Mouse (Mus musculus): Measurements from ENCODE around the gene Slc23a2. TPM values are rescaled to one million over a fixed set of nuclear protein-coding genes. Genes with fewer than 3 reads are reported as not detected.

The Slc23a2 gene
- polyA plus RNA-seq, 1 experiment from 2014 or later, result 11.8 TPM

DNA sequence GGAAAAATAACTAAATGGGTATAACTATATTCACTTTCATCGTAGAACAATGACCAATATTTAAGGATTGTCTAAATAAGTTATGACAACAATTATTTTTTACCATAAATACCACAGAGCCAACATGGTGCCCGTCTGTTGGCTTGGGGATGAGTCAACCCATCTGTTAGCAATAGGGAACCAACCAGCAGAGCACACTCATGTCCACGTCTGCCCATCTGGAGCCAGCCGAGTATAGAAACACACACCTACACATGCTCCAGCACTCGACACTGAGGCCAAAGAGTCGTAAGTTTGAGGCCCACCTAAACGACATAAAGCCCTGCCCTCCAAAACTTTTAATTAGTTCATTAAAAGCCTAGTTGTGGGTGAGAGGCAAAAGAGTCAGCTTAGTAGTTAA, 15.7 kb downstream of the Slc23a2 start:
- Histone ChIP-seq H3K27ac (no peak overlapping the region), H3K27me3 (ENCODE audit: insufficient read depth, poor library complexity, severe bottlenecking) (no peaks in the 10 kb centered on the region), H3K36me3 (no peaks in the 10 kb centered on the region), H3K4me1 (replicated peaks) (peaks cover 22% of the 10 kb centered on the region), H3K4me3 (no peak overlapping the region), H3K9me3 (no peaks in the 10 kb centered on the region)
- no peak for DNase-seq (ENCODE audit: low spot score)
- 91% methylated on average over 7 of the region's 7 CpGs for WGBS

DNA sequence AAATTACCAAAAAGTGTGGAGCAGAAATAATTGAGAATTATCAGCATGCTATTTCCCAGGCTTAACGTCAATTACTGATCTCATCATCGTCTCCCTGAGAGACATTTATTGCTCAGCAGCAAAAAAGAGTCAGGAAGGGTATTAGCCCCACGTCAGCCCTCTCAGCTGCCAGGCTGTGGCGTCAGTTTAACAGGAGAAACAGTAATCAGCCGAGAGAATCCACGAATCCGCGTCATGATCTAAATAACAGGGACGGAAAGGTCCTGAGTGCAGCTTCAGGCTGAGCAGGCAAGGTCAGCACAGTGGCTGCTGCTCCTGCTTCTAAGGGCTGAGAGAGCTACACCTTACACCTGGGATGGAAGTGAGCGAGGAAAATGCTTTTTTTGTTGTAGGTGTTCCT, 17.0 kb downstream of the Slc23a2 start:
- Histone ChIP-seq H3K9me3 (no peaks in the 10 kb centered on the region), H3K4me3 (no peak overlapping the region), H3K36me3 (no peaks in the 10 kb centered on the region), H3K27ac (no peak overlapping the region), H3K4me1 (replicated peaks) (peaks cover 21% of the 10 kb centered on the region), H3K27me3 (ENCODE audit: insufficient read depth, poor library complexity, severe bottlenecking) (no peaks in the 10 kb centered on the region)
- 67% methylated on average over 10 of the region's 10 CpGs for WGBS
- no peak for DNase-seq (ENCODE audit: low spot score)

DNA sequence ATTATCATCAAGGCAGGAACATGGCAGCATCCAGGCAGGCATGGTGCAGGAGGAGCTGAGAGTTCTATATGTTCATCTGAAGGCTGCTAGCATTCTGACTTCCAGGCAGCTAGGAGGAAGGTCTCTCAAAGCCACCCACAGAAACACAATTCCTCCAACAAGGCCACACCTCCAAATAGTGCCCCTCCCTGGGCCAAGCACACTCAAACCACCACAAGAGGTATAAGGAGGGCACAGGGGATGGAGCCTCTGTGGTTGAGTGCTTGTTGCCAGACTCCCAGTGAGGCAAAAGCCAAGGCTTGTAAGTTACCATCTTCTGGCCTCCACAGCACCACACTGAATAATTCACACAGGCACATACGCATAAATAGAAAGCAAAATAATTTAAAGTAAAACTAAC, 18.6 kb downstream of the Slc23a2 start:
- WGBS, result 95% methylated on average over 1 of the region's 1 CpGs
- Histone ChIP-seq H3K4me1 (replicated peaks) (peaks cover 15% of the 10 kb centered on the region), H3K27me3 (ENCODE audit: insufficient read depth, poor library complexity, severe bottlenecking) (no peaks in the 10 kb centered on the region), H3K9me3 (no peaks in the 10 kb centered on the region), H3K36me3 (no peaks in the 10 kb centered on the region), H3K27ac (no peak overlapping the region), H3K4me3 (no peak overlapping the region)
- no peak for DNase-seq (ENCODE audit: low spot score)

DNA sequence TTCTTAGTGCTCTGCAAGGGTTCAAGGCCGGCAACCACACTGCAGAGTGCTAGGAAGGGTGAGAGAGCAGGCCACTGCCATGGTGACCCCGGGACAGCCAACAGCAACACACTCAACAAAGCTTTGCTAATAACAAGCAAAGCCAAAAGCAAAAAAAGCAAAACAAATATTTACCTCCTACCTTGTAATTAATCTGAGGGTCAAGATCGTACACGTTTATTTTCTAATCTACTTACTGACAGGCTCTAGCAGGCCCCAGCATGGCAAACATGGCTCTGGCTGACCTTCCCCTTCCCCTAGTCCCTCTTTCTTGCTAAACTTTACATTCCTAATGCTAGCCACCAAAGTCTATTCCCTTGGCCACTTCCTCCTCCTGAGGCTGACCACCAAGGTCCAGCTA, 21.8 kb downstream of the Slc23a2 start:
- Histone ChIP-seq H3K36me3 (no peaks in the 10 kb centered on the region), H3K27ac (no peak overlapping the region), H3K9me3 (no peaks in the 10 kb centered on the region), H3K4me3 (no peak overlapping the region), H3K27me3 (ENCODE audit: insufficient read depth, poor library complexity, severe bottlenecking) (no peaks in the 10 kb centered on the region), H3K4me1 (replicated peaks) (peaks cover 8% of the 10 kb centered on the region; the same call in 1 of the 2 replicates)
- no peak for DNase-seq (ENCODE audit: low spot score)
- 86% methylated on average over 4 of the region's 4 CpGs for WGBS

DNA sequence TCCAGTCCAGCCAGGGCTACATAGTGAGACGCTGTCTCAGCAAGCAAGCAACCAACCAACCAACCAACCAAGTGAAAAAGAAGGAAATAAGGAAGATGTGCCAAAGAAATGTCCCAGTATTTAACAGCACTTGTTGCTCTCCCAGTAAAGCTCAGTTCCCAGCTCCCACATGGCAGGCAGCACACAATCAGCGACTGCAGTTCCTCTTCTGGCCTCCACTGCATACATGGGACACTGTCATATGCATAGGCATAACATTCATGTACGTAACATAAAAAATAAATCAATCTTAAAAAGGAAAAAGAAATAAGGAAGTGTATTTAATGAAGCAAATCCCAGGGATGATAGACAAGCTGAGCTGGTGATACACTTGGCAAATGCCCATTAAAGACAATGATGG, 23.9 kb downstream of the Slc23a2 start:
- no peak for DNase-seq (ENCODE audit: low spot score)
- Histone ChIP-seq H3K36me3 (no peaks in the 10 kb centered on the region), H3K4me1 (replicated peaks) (peaks cover 8% of the 10 kb centered on the region; the same call in 1 of the 2 replicates), H3K4me3 (no peak overlapping the region), H3K9me3 (no peaks in the 10 kb centered on the region), H3K27me3 (ENCODE audit: insufficient read depth, poor library complexity, severe bottlenecking) (no peaks in the 10 kb centered on the region), H3K27ac (no peak overlapping the region)
- 90% methylated on average over 3 of the region's 3 CpGs for WGBS

DNA sequence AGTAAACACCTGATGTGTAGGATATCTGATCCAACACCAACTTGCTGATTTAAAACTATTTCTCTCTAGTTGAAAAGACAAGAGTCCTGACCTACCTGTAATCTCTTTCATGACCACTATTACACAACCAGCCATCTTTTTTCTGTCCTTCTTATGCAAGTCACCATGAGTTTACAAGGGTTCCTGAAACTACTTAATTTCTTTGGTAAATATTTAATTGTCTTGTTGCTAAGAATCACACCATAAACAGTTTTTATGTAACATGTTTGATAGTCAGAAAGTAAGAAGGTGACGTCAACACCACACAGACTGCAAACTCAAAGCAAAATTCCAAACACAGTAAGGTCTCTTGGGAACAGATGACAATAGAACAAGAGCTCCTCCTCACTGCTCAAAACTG, 26.3 kb downstream of the Slc23a2 start:
- Histone ChIP-seq H3K9me3 (no peaks in the 10 kb centered on the region), H3K27ac (no peak overlapping the region), H3K27me3 (ENCODE audit: insufficient read depth, poor library complexity, severe bottlenecking) (no peaks in the 10 kb centered on the region), H3K36me3 (no peaks in the 10 kb centered on the region), H3K4me1 (replicated peaks) (peaks cover 5% of the 10 kb centered on the region; the same call in 1 of the 2 replicates), H3K4me3 (no peak overlapping the region)
- WGBS, result 90% methylated on average over 1 of the region's 1 CpGs
- DNase-seq (ENCODE audit: low spot score), result no peak

- no peaks in the 10 kb centered on the region for H3K9me3 ChIP-seq
- WGBS, result 94% methylated on average over 5 of the region's 5 CpGs
- no peak for DNase-seq (ENCODE audit: low spot score)
- H3K4me1 ChIP-seq (replicated peaks), result no peaks in the 10 kb centered on the region
- no peak overlapping the region for H3K4me3 ChIP-seq
- no peaks in the 10 kb centered on the region for H3K27me3 ChIP-seq (ENCODE audit: insufficient read depth, poor library complexity, severe bottlenecking)
- no peak overlapping the region for H3K27ac ChIP-seq
- no peaks in the 10 kb centered on the region for H3K36me3 ChIP-seq
These were observed 29.0 kb downstream of the Slc23a2 start for GRCm38 (mm10) chr2:132115936-132116335.

DNA sequence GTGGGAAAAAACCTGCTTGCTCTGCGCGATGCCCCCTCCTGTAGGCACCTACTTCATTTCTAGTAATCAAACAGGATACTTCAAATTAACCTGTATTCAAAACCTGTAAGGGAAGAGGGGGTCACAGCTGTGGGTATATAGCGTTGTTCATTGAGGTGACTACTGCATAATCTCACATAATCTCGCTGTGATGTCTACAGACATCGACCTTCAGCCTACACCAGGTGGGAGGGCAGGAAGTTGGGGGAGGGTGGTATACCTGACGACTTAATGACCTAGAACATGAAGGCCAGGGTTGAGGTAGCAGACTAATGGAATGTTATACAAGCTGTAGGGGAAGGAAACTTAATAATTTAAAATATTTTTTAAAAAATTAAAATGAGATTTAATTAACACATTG, 29.6 kb downstream of the Slc23a2 start:
- Histone ChIP-seq H3K4me1 (replicated peaks) (no peaks in the 10 kb centered on the region), H3K27ac (no peak overlapping the region), H3K4me3 (no peak overlapping the region), H3K27me3 (ENCODE audit: insufficient read depth, poor library complexity, severe bottlenecking) (no peaks in the 10 kb centered on the region), H3K9me3 (no peaks in the 10 kb centered on the region), H3K36me3 (no peaks in the 10 kb centered on the region)
- DNase-seq (ENCODE audit: low spot score), result no peak
- 73% methylated on average over 6 of the region's 6 CpGs for WGBS

GRCm38 (mm10) chr2:132113962-132114759, 30.7 kb downstream of the Slc23a2 start:
- Histone ChIP-seq H3K36me3 (0 out of 2 replicates have a peak, but pooled peaks cover under 1% of the 10 kb centered on the region), H3K27ac (no peak overlapping the region), H3K27me3 (ENCODE audit: insufficient read depth, poor library complexity, severe bottlenecking) (no peaks in the 10 kb centered on the region), H3K4me1 (replicated peaks) (no peaks in the 10 kb centered on the region), H3K9me3 (no peaks in the 10 kb centered on the region), H3K4me3 (no peak overlapping the region)
- 60% methylated on average over 11 of the region's 11 CpGs for WGBS
- DNase-seq (ENCODE audit: low spot score), result no peak

DNA sequence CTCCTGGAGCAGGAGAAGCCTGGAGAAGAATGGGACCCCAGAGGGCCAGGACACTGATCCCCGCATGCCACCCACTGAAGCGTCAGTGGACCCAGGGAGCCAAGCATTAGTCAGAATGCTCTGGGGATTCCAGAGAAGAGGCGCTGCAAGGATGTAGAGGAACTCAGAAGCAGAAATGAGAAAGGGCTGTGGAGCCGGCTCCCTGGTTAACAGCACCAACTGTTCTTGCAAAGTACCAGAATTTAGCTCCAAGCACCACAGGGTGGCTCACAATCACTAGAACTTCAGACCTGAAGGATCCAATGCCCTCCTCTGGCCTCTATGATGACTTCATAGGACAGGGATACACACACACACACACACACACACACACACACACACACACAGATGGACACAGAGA, 32.6 kb downstream of the Slc23a2 start:
- H3K4me3 ChIP-seq, result no peak overlapping the region
- no peak overlapping the region for H3K27ac ChIP-seq
- H3K36me3 ChIP-seq, result 0 out of 2 replicates have a peak, but pooled peaks cover 4% of the 10 kb centered on the region
- H3K27me3 ChIP-seq (ENCODE audit: insufficient read depth, poor library complexity, severe bottlenecking), result no peaks in the 10 kb centered on the region
- peaks cover 3% of the 10 kb centered on the region; the same call in 1 of the 2 replicates for H3K4me1 ChIP-seq (replicated peaks)
- no peak for DNase-seq (ENCODE audit: low spot score)
- no peaks in the 10 kb centered on the region for H3K9me3 ChIP-seq
- WGBS, result 78% methylated on average over 4 of the region's 4 CpGs

DNA sequence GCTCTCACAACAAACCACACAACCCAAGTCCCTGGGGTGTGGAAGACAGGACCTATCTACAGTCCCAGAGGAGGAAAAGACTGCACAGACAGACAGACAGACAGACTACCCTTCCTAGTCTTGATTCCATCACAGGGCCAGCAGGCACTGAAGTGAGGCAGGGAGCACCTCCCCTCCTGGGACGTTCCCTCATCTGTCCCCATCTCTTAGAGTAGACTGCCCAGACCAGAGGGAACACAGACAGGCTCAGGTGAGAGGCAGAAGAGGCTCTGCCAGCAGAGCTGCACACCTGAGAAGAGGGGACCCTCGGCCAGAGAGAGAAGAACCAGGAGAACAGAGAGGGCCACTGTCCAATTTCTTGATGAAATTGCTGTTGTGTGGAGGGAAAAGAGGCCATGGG, 33.0 kb downstream of the Slc23a2 start:
- Histone ChIP-seq H3K27ac (no peak overlapping the region), H3K27me3 (ENCODE audit: insufficient read depth, poor library complexity, severe bottlenecking) (no peaks in the 10 kb centered on the region), H3K4me3 (no peak overlapping the region), H3K4me1 (replicated peaks) (peaks cover 7% of the 10 kb centered on the region; the same call in 1 of the 2 replicates), H3K36me3 (0 out of 2 replicates have a peak, but pooled peaks cover 4% of the 10 kb centered on the region), H3K9me3 (no peaks in the 10 kb centered on the region)
- DNase-seq (ENCODE audit: low spot score), result no peak
- 60% methylated on average over 2 of the region's 2 CpGs for WGBS

DNA sequence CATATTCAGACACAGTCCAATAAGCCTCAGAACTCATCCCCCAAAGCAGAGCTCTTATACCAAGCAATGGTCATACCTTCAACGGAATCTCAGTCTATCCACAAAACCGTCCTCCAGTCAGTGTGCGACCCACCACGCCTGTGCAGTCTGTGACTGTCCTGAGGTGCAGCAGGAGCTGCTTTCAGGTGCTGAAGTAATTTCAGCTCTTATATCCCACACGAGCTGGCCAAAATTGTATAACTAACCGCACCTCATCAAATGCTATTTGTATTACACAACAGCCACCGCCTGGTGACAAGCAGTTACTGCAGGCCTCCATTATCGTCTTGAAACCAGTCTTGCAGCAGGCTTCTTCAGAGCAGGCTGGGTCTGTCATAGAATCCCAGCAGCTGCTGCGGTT, 33.6 kb downstream of the Slc23a2 start:
- no peak overlapping the region for H3K27ac ChIP-seq
- WGBS, result 58% methylated on average over 9 of the region's 9 CpGs
- no peaks in the 10 kb centered on the region for H3K27me3 ChIP-seq (ENCODE audit: insufficient read depth, poor library complexity, severe bottlenecking)
- peak; percentile 49 for DNase-seq (ENCODE audit: low spot score)
- no peak overlapping the region for H3K4me3 ChIP-seq
- no peaks in the 10 kb centered on the region for H3K9me3 ChIP-seq
- peaks cover 7% of the 10 kb centered on the region; the same call in 1 of the 2 replicates for H3K4me1 ChIP-seq (replicated peaks)
- 0 out of 2 replicates have a peak, but pooled peaks cover 4% of the 10 kb centered on the region for H3K36me3 ChIP-seq

DNA sequence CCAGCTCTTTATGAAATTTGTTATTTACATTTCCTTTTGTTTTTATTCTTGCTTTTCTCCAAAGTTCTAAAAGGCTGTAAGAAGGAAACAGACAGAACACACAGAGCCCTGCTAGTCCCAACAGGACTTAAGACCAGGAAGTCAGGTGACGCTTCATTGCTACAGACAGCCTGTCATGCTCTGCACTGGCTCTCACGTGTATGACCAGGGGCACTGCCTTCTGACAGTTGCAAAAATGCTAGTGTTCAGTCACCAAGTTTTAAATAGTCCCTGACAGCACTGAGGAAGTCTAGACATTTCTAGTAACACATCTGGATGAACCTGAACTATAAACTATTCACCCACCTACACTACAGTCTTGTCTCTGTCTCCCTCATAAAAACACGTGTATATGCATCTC, 34.2 kb downstream of the Slc23a2 start:
- no peak for DNase-seq (ENCODE audit: low spot score)
- 69% methylated on average over 3 of the region's 3 CpGs for WGBS
- Histone ChIP-seq H3K4me3 (no peak overlapping the region), H3K27ac (no peak overlapping the region), H3K4me1 (replicated peaks) (peaks cover 10% of the 10 kb centered on the region; the same call in 1 of the 2 replicates), H3K36me3 (0 out of 2 replicates have a peak, but pooled peaks cover 4% of the 10 kb centered on the region), H3K27me3 (ENCODE audit: insufficient read depth, poor library complexity, severe bottlenecking) (no peaks in the 10 kb centered on the region), H3K9me3 (no peaks in the 10 kb centered on the region)

All from hindbrain, embryonic 10.5 days (tissue).